8 mouse cellular contexts compared by ENCODE assay signal in genomic region chr11:8983237-8983861, GRCm38 (mm10). TPM values are rescaled to one million over a fixed set of nuclear protein-coding genes. Genes with fewer than 3 reads are reported as not detected.
DNase-seq lines count a peak whose midpoint lies in the region.

No protein-coding gene starts in this region.

- 23% methylated on average over 6 of the region's 6 CpGs for WGBS in large intestine, adult 2 months

- DNase-seq in CD4-positive helper T cell, adult 2 months (ENCODE audit: low read depth, low spot score): peak; percentile 47
- DNase-seq in ZHBTc4 (ENCODE audit: low read depth, low spot score): peak; percentile 82
- DNase-seq in cerebellum, postnatal 25 days: peak; percentile 72 to 88
- DNase-seq in gastrocnemius, adult 8-10 months (ENCODE audit: low spot score in 2 of 2): peak; percentile 28 to 46
- DNase-seq in large intestine, adult 2 months (ENCODE audit: low read depth, low spot score): peak; percentile 35
- DNase-seq in lung, adult 18-20 months: peak; percentile 56 to 66
- peak; percentile 54 for DNase-seq in ovary, postnatal 36 days (ENCODE audit: low spot score)
- peak; percentile 76 for DNase-seq in thymus, postnatal 0 days (ENCODE audit: low spot score)

RNA-seq across cellular contexts. Expression of gene Pkd1l1, which starts 10.3 kb away (rescaled TPM):
- total RNA-seq in gastrocnemius, adult 8-10 months (2022): not detected
- polyA plus RNA-seq in large intestine, adult 2 months (2012; rRNA removed): 0.01 and 0.14 TPM in 2 replicates
- polyA plus RNA-seq in thymus, postnatal 0 days (2015; fragmentation: Nextera tagmentation; extraction: Ambion mirVana): 0.01 and 0.05 TPM in 2 replicates

RNA-seq across cellular contexts. Expression of gene Hus1, which starts 27.6 kb away (rescaled TPM):
- total RNA-seq in gastrocnemius, adult 8-10 months (2022): 10 to 100 TPM in 2 of 4 experiments, 1 to 10 TPM in 2; 7.2 to 11.1 (median 8.9) TPM
- 2.7 and 5.2 TPM in 2 replicates for polyA plus RNA-seq in large intestine, adult 2 months (2012; rRNA removed)
- 9.4 and 9.5 TPM in 2 replicates for polyA plus RNA-seq in thymus, postnatal 0 days (2015; fragmentation: Nextera tagmentation; extraction: Ambion mirVana)

Comparison
In these comparisons a context has a peak if more than half of its experiments do, and no peak if none do; other contexts are left out.
1. Peak in every context shown above with its lines: DNase-seq.